Mouse (Mus musculus) limb, embryonic 11.5 days (tissue): ENCODE data around the gene Gm45140. TPM values are rescaled to one million over a fixed set of nuclear protein-coding genes. Genes with fewer than 3 reads are reported as not detected.

Experiments
- ATAC-seq: fragments of 200-750 bp; cut with Nextera tagmentation; 2 replicates; pipeline ENCODE4 v1.8.0; 2017; ENCODE audit warnings: low read depth; ENCODE audit not compliant: insufficient number of reproducible peaks, low FRiP score, low TSS enrichment
- DNase-seq: peaks from one replicate; pipeline ENCODE4 v3.0.0-alpha.2; 2015; ENCODE audit warnings: low spot score
- H3K27ac ChIP-seq: fragments of 300-500 bp; sonication (generic); replicated peaks from 2 replicates; pipeline ENCODE4 v1.5.1; 2014; ENCODE audit warnings: low read depth, mild to moderate bottlenecking, low read length
- H3K27me3 ChIP-seq: fragments of 300-500 bp; sonication (generic); 2 replicates; pipeline ENCODE4 v1.6.1; 2014; ENCODE audit warnings: mild to moderate bottlenecking, low read length, mixed read lengths; ENCODE audit not compliant: control insufficient read depth, insufficient read depth
- H3K36me3 ChIP-seq: fragments of 300-500 bp; sonication (generic); 2 replicates; pipeline ENCODE4 v1.6.1; 2014; ENCODE audit warnings: mild to moderate bottlenecking, low read length, moderate library complexity, mixed read lengths; ENCODE audit not compliant: control insufficient read depth, insufficient read depth
- H3K4me1 ChIP-seq: fragments of 300-500 bp; sonication (generic); 2 replicates; pipeline ENCODE4 v1.6.1; 2014; ENCODE audit warnings: low read length, mixed read lengths; ENCODE audit not compliant: control insufficient read depth, insufficient read depth
- H3K4me2 ChIP-seq: fragments of 300-500 bp; sonication (generic); 2 replicates; pipeline ENCODE4 v1.6.1; 2014; ENCODE audit warnings: low read depth, mild to moderate bottlenecking, moderate library complexity; ENCODE audit not compliant: severe bottlenecking
- H3K4me3 ChIP-seq: fragments of 300-500 bp; sonication (generic); 2 replicates; pipeline ENCODE4 v1.5.1; 2014; ENCODE audit warnings: low read depth, low read length
- H3K9ac ChIP-seq: fragments of 300-500 bp; sonication (generic); 2 replicates; pipeline ENCODE4 v1.6.1; 2014; ENCODE audit warnings: mild to moderate bottlenecking, low read length
- H3K9me3 ChIP-seq: fragments of 300-500 bp; sonication (generic); 2 replicates; pipeline ENCODE4 v1.6.1; 2016; ENCODE audit warnings: low read length; ENCODE audit not compliant: control insufficient read depth
- WGBS: fragments of 180-500 bp; shearing (Covaris S2); extraction: QIAGEN DNeasy Blood & Tissue Kit; methylation state at CpG from one replicate; pipeline ENCODE4 v1.1.7; 2014; 5-methylcytosine and 5-hydroxymethylcytosine counted together
- polyA plus RNA-seq: library from polyadenylated mRNA; unstranded; fragments of >200 nt; fragmentation: Nextera tagmentation; extraction: Ambion mirVana; gene quantifications from 2 replicates; pipeline ENCODE4 v1.2.1, GENCODE M21; 2014

Gm45140 gene
- polyA plus RNA-seq, 1 experiment from 2014 or later = 2.8 TPM

GRCm38 (mm10) chr6:87850900-87851614 is 15.5 kb upstream of the Gm45140 start, which contains the start of gene Cnbp:
Gene Cnbp (minus strand): TSS chr6:87851106.
- WGBS = under 1% methylated on average over 55 of the region's 55 CpGs
- peak; percentile 97 for ATAC-seq
- H3K27me3 ChIP-seq = no peaks in the 10 kb centered on the region

GRCm38 (mm10) chr6:87850155-87850899 is 14.7 kb upstream of the Gm45140 start:
- Histone ChIP-seq H3K9ac (peak overlapping the region; percentile 99), H3K4me3 (peak overlapping the region; percentile 97), H3K9me3 (no peaks in the 10 kb centered on the region), H3K4me1 (0 out of 2 replicates have a peak, but pooled peaks cover 7% of the 10 kb centered on the region), H3K27me3 (no peaks in the 10 kb centered on the region), H3K4me2 (peak overlapping the region; percentile 78), H3K27ac (peak overlapping the region; percentile 75), H3K36me3 (peaks cover 5% of the 10 kb centered on the region)
- peak; percentile 69 for ATAC-seq
- DNase-seq = peak; percentile 63
- WGBS = under 1% methylated on average over 69 of the region's 73 CpGs

More at GRCm38 (mm10) chr6:87850900-87851614, 15.5 kb upstream of the Gm45140 start, which contains the start of gene Cnbp:
- DNase-seq = peak; percentile 98
- Histone ChIP-seq H3K4me2 (peak within 1 kb of the TSS; percentile 78), H3K27ac (peak within 1 kb of the TSS; percentile 89), H3K4me3 (peak within 1 kb of the TSS; percentile 97), H3K9me3 (no peaks in the 10 kb centered on the region), H3K36me3 (peaks cover 2% of the 10 kb centered on the region; the same call in 1 of the 2 replicates), H3K4me1 (0 out of 2 replicates have a peak, but pooled peaks cover 7% of the 10 kb centered on the region), H3K9ac (peak within 1 kb of the TSS; percentile 99)

- under 1% methylated on average over 8 of the region's 8 CpGs for WGBS
- H3K27ac ChIP-seq = peak overlapping the region; percentile 75
- no peak for ATAC-seq
Observed at GRCm38 (mm10) chr6:87849780-87850154, 14.2 kb upstream of the Gm45140 start.

GRCm38 (mm10) chr6:87846813-87847212 is 11.2 kb upstream of the Gm45140 start:
- no peak overlapping the region for H3K4me2 ChIP-seq
- no peak overlapping the region for H3K9ac ChIP-seq
- H3K27ac ChIP-seq = no peak overlapping the region
- ATAC-seq (no peak), DNase-seq (no peak)
- H3K4me3 ChIP-seq = no peak overlapping the region
- no peaks in the 10 kb centered on the region for H3K9me3 ChIP-seq
- H3K27me3 ChIP-seq = no peaks in the 10 kb centered on the region
- WGBS = 67% methylated on average over 1 of the region's 1 CpGs
- H3K4me1 ChIP-seq = 0 out of 2 replicates have a peak, but pooled peaks cover 7% of the 10 kb centered on the region
- peaks cover 28% of the 10 kb centered on the region for H3K36me3 ChIP-seq

More at GRCm38 (mm10) chr6:87849780-87850154, 14.2 kb upstream of the Gm45140 start:
- peak overlapping the region; percentile 97 for H3K4me3 ChIP-seq
- H3K27me3 ChIP-seq = no peaks in the 10 kb centered on the region
- H3K9ac ChIP-seq = peak overlapping the region; percentile 99
- H3K4me1 ChIP-seq = 0 out of 2 replicates have a peak, but pooled peaks cover 7% of the 10 kb centered on the region
- peaks cover 10% of the 10 kb centered on the region for H3K36me3 ChIP-seq
- peak overlapping the region; percentile 78 for H3K4me2 ChIP-seq
- DNase-seq = peak; percentile 61
- no peaks in the 10 kb centered on the region for H3K9me3 ChIP-seq

GRCm38 (mm10) chr6:87845031-87845695 is 9.6 kb upstream of the Gm45140 start:
- WGBS = 90% methylated on average over 13 of the region's 13 CpGs
- Histone ChIP-seq H3K9me3 (no peaks in the 10 kb centered on the region), H3K9ac (no peak overlapping the region), H3K4me1 (0 out of 2 replicates have a peak, but pooled peaks cover 7% of the 10 kb centered on the region), H3K4me2 (no peak overlapping the region), H3K27me3 (no peaks in the 10 kb centered on the region), H3K36me3 (peaks cover 32% of the 10 kb centered on the region), H3K4me3 (no peak overlapping the region), H3K27ac (no peak overlapping the region)
- ATAC-seq (no peak), DNase-seq (no peak)

- Histone ChIP-seq H3K4me2 (no peak overlapping the region), H3K9ac (no peak overlapping the region), H3K4me3 (no peak overlapping the region), H3K4me1 (no peaks in the 10 kb centered on the region), H3K27ac (no peak overlapping the region), H3K36me3 (peaks cover 30% of the 10 kb centered on the region), H3K9me3 (no peaks in the 10 kb centered on the region), H3K27me3 (no peaks in the 10 kb centered on the region)
- ATAC-seq = no peak
- DNase-seq = no peak
- WGBS = 43% methylated on average over 1 of the region's 1 CpGs
Observed at GRCm38 (mm10) chr6:87842254-87842653, 6.7 kb upstream of the Gm45140 start.

- H3K4me3 ChIP-seq = no peak overlapping the region
- H3K27ac ChIP-seq = no peak overlapping the region
- no peak overlapping the region for H3K4me2 ChIP-seq
- peaks cover 30% of the 10 kb centered on the region for H3K36me3 ChIP-seq
- no peak for DNase-seq
- no peaks in the 10 kb centered on the region for H3K4me1 ChIP-seq
- no peak for ATAC-seq
- WGBS = 80% methylated on average over 8 of the region's 8 CpGs
- H3K9ac ChIP-seq = no peak overlapping the region
- no peaks in the 10 kb centered on the region for H3K9me3 ChIP-seq
- H3K27me3 ChIP-seq = no peaks in the 10 kb centered on the region
Observed at GRCm38 (mm10) chr6:87841635-87842034, 6.0 kb upstream of the Gm45140 start.

GRCm38 (mm10) chr6:87839797-87840341 is 4.3 kb upstream of the Gm45140 start:
- no peak overlapping the region for H3K9ac ChIP-seq
- ATAC-seq = no peak
- no peak overlapping the region for H3K4me2 ChIP-seq
- no peaks in the 10 kb centered on the region for H3K4me1 ChIP-seq
- no peak overlapping the region for H3K4me3 ChIP-seq
- no peaks in the 10 kb centered on the region for H3K27me3 ChIP-seq
- H3K36me3 ChIP-seq = peaks cover 22% of the 10 kb centered on the region
- H3K9me3 ChIP-seq = no peaks in the 10 kb centered on the region
- H3K27ac ChIP-seq = no peak overlapping the region
- DNase-seq = no peak
- WGBS = 63% methylated on average over 11 of the region's 11 CpGs
